Mouse (Mus musculus): ENCODE results near the gene Ubn1.

DNA sequence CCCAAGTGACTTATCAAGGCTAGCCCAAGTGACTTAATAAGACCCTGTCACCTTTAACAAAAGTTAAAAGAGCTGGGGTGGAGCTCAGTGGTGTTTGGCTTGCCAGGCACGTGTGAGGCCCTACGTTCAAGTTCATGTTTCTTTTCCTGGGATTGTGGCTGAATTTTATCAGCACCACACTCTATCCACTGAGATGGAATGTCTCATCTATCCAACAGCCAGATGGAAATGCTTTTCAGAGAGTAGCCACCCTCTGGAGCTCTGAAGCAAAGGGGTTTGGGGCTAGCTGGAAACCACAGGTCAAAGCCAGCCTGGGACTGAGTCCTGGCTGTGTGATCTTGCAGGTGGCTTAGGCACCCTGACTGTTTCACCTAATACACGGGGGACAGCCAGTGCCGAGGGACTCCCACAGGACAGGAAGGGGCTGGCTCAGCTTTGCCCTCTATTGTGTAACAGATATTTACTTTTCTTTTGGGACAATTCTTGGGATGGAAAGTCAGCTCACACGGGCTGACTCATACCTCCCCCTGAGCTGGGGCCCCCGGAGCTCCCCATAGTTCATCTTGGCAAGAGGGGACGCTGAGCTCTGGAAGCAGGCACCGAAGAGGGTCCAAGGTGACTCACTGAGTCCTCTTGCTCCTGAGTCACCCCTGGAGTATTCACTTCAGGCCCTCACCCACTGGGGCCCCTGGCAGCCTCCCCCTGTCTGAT is 85.8 kb downstream of the Ubn1 start:
- TF ChIP-seq POLR2A (IDR thresholded peaks at IDR 0.05; ENCODE audit: insufficient read depth, low read depth, low read length) (no peak), CTCF (IDR thresholded peaks at IDR 0.05; ENCODE audit: insufficient read depth, low read depth, low read length) (no peak)

Measured in olfactory bulb, adult 2 months (tissue).